Mouse (Mus musculus) ES-CJ7 (cell line): ENCODE results near the gene Slc12a6.
A peak's percentile ranks its signal among the peaks of the same experiment; 100 is the strongest.

ENCODE experiments used
- DNase-seq: peaks from one replicate; pipeline ENCODE4 v3.0.0; 2011; ENCODE audit warnings: low read depth, low spot score

Gene Slc12a6

GRCm38 (mm10) chr2:112265448-112266241 is at the start of gene Slc12a6:
Slc12a6 (plus strand) TSS chr2:112265825.
- DNase-seq = peak; percentile 95

DNA sequence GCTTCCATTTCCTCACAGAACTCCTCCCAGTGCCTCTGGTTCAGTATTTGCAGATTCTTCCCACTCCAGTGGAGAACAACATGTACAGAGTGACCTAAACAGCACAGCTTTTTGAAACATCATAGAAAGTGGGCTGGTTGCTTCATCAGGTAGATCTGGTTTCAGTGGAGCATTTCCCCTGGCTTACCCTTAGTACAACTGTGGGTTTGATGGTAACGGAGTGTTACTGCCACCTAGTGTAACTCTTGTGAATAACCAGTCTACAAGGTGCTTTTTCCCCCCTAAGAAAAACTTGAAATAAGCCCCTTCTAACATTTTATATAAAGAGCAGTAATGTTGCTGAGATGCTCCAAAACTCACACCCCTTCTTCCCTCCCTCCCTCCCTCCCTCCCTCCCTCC is 49.6 kb upstream of the Slc12a6 start:
- peak; percentile 57 for DNase-seq

GRCm38 (mm10) chr2:112217614-112218013 is 48.0 kb upstream of the Slc12a6 start:
- DNase-seq = no peak

DNA sequence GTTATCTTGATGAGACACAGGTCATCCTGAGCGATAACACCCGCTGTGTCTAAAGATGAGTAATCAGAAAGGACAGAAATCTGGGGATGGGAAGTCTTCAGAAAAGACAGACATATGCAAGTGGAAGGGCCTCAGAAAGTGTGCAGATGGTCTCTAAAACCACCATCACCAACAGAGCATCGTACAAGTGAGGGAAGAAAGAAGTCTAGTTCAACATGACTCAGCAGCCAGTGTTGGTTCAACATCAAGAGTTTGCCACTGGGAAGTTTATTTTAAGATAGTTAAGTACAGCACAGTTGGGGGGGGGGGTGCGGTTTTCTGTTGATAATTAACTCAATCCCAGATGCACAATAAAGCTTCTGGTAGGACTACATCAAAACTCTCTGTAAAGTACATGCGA is 44.7 kb upstream of the Slc12a6 start:
- DNase-seq = no peak

DNA sequence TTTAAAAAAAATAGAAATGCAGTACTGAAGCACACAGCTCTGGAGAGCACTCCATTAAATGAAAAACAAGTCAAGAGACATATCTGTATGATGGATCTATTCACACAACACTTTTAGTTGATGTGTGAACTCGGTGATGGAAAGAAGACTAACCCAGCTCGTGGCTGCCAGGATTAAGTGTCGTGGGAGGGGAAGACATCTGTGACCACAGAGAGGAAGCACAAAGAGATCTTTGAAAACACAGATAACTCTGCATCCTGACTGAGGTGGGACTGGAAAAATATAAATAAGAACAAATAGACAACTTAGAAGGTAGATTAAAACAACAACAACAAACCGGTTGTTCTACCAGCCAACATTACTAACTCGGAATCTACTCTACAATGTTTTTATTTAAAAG is 43.0 kb upstream of the Slc12a6 start:
- DNase-seq = no peak

GRCm38 (mm10) chr2:112224356-112224755 is 41.3 kb upstream of the Slc12a6 start:
- no peak for DNase-seq

DNA sequence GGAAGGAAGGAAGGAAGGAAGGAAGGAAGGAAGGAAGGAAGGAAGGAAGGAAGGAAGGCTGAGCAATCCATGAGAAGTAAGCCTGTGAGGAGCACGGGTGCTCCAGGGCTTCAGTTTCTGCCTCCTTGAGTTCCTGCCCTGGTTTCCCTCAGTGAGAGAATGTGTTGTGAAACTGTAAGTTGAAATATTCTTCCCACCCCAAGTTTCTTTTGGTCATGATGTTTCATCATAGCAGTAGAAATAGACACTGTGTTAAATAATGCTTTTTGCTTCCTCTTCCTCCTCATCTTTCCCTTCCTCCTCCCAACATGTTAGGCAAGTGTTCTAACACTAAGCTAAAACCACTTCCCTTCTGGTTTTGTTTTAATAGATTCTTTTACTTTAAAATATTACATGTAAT is 33.0 kb upstream of the Slc12a6 start:
- no peak for DNase-seq

DNA sequence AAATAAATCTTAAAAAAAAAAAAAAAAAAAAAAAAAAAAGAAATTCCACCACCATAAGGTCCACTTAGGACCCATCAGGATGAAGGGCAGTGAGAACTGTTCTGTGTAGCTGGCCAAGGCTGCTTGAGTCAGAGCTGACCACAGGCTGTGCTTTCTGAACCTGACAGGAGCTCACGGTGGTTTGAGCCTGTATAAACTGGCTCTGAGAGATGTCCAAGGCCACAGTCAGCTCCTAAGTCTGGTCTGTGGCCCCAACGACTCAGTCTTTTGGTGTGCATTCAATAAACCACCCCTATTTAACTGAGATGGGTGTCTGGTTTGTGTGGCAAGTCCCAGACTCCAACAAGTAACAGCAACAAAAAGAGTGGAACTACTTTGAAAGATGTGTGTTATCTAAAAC is 29.0 kb upstream of the Slc12a6 start:
- no peak for DNase-seq

DNA sequence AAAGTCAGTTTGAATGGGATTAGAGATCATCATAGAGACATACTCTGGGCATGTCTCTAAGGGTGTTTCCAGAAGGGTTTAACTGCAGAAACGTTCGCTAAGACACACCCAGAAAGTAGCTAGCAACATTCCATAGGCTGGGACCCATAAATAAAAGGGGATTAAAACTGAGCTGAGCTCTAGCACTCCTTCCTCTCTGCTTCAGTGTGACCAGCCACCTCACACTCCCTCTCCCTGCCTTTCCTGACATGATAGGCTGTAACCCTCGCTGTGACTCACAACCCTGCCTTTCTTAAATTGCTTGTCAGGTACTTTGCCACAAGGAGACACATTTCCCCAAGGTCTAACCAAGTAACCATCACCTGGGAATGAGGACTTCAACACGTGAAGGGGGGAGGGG is 27.6 kb upstream of the Slc12a6 start:
- DNase-seq = no peak

DNA sequence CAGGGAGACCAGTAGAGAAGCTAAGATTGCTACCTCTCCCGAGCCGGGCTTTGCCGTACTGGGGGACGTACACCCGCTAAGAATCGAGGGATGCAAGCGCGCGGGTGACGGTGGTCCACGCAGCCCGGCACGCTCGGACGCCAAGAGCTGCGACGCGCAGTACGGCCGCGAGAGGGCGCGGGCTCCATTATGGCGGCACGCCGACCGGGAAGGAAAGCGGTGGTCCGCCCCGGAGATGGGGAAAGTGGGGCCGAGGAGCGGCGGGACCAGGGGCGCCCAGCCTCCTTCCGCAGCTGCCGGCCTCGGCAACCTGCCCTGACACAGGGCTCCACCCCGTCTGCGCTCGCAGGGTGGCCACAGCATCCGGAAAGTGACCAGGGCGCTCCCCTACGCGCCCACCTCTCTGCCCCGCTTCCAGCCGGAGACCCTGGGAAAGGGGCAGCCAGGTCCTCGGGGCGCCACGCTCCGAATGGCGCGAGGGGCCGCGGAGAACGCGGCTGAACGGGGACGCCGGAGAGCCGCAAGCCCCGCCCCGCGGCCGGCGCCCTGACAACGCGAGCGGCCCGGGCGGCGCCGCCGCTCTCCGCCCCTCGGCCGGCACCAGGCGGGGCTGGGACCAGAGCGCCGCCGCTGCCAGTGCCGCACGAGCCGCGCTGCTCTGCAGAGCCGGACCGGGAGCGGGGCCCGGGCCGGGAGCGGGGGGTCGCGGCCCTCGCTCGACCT is 26.3 kb upstream of the Slc12a6 start, which contains the start of gene Lpcat4:
TSS of gene Lpcat4 (plus strand) at position 257 of the 723 bp plus-strand sequence.
- peak; percentile 80 for DNase-seq

GRCm38 (mm10) chr2:112239935-112240721 is 25.5 kb upstream of the Slc12a6 start:
- peak; percentile 38 for DNase-seq

DNA sequence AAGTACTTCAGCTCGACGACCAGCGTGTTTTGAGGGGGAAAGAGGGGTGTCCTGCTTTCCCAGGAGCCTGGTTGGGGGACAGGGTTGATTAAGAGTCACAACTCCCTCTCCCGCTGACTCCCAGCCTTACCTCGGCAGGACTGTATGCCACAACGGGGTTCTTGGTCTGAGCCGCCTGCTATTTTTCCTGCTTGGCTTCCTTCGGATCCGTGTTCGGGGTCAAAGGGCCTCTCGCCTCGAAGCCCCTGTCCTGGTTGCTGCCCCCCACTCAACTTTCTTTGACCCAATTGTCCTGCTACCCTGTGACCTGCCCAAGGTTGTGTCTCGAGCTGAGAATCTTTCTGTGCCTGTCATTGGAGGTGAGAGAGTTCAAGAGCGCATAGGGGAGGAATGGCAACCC is 23.8 kb upstream of the Slc12a6 start:
- DNase-seq = no peak

GRCm38 (mm10) chr2:112245307-112245706 is 20.3 kb upstream of the Slc12a6 start:
- DNase-seq = no peak

DNA sequence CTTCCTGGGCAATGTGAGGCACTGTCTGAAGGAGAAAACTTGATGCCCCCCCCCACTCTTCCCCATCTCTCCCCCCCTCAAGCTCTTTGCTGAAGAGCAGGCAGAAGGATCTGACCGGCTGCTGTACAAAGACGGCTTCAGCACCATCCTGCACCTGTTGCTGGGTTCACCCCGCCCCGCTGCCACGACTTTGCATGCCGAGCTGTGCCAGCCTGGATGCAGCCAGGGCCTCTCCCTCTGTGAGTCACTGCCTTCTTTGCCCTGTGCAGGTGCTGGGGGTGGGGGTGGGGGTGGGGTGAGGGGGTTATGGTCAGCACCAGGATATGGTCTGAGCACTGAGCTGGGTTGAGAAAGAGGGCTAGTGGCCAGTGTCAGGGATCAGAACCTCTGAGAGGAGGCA is 19.4 kb upstream of the Slc12a6 start:
- DNase-seq = no peak

- no peak for DNase-seq
Observed at GRCm38 (mm10) chr2:112247323-112247722, 18.3 kb upstream of the Slc12a6 start.

DNA sequence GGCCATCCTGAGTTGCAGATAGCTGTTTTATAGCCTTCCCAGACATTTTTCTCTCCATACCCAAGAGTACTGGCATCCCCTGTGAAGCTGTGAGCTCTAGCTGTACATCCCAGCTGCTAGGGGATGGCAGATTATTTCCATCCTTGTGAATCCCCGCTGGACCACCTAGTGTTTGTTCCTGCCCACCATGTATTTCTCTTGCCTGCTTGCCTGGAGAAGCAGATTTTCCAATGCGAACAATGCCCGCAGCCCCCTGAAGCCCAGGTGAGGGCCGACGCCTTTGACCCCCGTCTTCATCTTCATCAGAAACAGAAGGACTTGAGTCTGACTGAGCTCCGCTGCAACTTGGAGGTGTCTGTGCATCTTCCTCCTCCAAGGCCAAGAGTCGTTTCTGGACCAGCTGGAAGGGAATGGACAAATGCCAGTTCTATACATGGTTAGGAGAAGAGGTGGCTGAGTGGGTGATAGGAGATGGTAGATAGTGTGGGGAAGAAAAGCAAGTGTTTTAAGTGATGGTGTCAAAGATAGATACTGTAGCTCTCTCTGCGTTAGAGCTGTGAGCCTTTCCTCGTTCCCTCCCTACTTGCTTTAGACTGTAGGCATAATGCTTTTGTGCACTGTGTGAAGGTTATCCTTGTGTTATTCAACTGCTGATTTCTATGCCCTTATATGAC is 15.7 kb upstream of the Slc12a6 start:
- no peak for DNase-seq

DNA sequence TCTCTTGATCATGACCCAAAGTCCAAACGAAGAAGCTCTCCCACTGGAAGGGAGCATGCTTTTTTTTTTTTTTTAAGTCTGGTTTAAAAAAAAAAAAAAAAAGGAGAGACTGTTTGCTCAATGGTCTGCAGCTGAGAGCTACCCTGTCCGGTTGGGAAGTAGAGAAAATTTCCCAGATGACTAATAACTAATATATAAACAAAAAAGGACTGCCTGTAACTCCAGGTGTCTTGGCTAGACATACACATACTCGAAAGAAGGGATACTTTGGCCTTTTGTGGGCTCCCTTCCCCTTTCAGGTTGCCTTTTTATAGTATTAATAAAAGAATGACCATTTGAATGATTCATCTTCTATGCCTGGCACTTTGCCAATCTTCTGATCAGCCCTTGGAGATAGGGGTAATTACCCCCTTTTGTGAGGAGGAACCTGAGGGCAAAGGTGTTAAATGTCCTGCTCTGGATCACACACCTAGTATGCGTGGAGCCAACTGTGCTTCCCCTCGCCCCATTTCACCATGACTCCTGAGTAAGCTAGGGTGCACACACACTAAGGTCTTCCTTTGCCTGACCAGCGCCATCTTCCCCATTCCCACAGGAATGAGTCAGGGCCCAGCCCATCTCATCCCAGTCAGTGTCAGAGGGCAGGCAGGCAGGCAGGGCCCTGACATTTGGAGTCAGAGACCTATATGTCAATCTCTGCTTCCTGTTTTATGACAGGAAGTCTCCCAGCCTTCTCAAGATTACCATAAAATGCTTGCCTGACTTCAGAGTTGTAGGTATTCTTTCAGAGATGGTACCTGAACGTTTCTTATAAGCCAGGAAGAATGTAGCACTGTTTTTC is 10.7 kb upstream of the Slc12a6 start:
- DNase-seq = no peak

- no peak for DNase-seq
Observed at GRCm38 (mm10) chr2:112259241-112259962, 6.2 kb upstream of the Slc12a6 start, which contains the start of gene Nutm1. Nutm1 (minus strand) TSS chr2:112259291.

DNA sequence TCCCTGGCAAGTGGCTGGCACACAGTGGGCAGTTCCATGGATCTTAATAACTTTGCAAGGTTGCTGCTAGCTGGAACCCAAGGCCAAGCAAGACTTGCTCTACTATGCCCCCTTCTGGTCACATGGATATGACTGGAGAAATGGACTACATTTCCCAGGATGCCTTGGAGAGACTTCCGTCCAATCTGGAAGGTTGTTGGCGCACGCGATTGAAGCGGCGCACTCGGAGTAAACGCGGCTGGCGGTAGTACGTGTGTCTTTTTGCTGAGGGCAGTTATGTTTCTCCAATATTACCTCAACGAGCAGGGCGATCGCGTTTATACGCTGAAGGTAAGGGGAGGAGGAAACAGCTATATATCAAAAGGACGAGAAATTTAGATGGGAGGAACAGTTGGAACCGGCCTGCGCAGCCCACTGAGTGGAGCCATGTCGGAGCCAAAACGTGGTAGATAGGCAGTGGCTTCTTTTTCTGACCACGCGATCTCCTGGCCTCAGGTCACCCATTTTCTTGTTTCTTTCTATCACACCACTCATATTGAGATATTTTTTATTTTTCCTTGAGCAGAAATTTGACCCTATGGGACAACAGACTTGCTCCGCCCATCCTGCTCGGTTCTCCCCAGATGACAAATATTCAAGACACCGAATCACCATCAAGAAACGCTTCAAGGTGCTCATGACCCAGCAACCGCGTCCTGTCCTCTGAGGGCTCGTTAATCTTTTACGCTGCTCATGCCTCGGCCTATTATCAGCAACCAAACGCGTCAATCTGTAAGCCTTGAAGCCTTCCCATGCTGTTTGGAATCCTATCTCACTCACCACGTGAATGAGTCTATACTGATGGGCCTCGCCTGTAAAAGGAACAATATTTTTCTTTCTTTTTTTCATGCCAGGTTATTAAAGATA is 3.6 kb upstream of the Slc12a6 start, which contains the start of gene Nop10:
TSS of gene Nop10 (plus strand) at position 179 of the 906 bp plus-strand sequence.
- DNase-seq = peak; percentile 96
